Mouse (Mus musculus) granulocyte monocyte progenitor cell, adult 5-6 weeks (primary cell): ENCODE data around the gene Ogfod3. TPM values are rescaled to one million over a fixed set of nuclear protein-coding genes. Genes with fewer than 3 reads are reported as not detected.

Experiments used
- total RNA-seq, 2 experiments: library from RNA; stranded (forward) in 1 of 2; stranded (reverse) in 1 of 2; fragments of 200-712, 200-1000 nt in 1 of 2; fragments of >200 nt in 1 of 2; fragmentation: Nextera tagmentation in 1 of 2; gene quantifications; 2 replicates each; pipeline ENCODE4 v1.2.3; 2014 to 2017

Ogfod3 gene
- total RNA-seq, 2 experiments from 2014 or later: 7.7 to 13.1 TPM

Other genes with a start within 250 kb of the Ogfod3 start
- gene Csnk1d, start 213.4 kb downstream of the Ogfod3 start, total RNA-seq (2014; fragmentation: Nextera tagmentation): 53.7 and 63.6 TPM in 2 replicates
- gene Csnk1d, start 213.4 kb downstream of the Ogfod3 start, total RNA-seq (2017): 68.2 and 70.6 TPM in 2 replicates
- 6.1 TPM in 1 of 2 replicates, not detected in the other for gene Cd7, start 165.3 kb downstream of the Ogfod3 start, total RNA-seq (2014; fragmentation: Nextera tagmentation)
- gene Cd7, start 165.3 kb downstream of the Ogfod3 start, total RNA-seq (2017): not detected in 2 replicates
- not detected in 2 replicates for gene Sectm1b, start 141.1 kb downstream of the Ogfod3 start, total RNA-seq (2014; fragmentation: Nextera tagmentation)
- gene Sectm1b, start 141.1 kb downstream of the Ogfod3 start, total RNA-seq (2017): not detected in 2 replicates
- gene Sectm1a, start 123.5 kb downstream of the Ogfod3 start, total RNA-seq (2014; fragmentation: Nextera tagmentation): not detected in 2 replicates
- gene Sectm1a, start 123.5 kb downstream of the Ogfod3 start, total RNA-seq (2017): not detected in 2 replicates
- not detected in 2 replicates for gene Tex19.2, start 86.0 kb downstream of the Ogfod3 start, total RNA-seq (2014; fragmentation: Nextera tagmentation)
- not detected in 2 replicates for gene Tex19.2, start 86.0 kb downstream of the Ogfod3 start, total RNA-seq (2017)
- not detected in 2 replicates for gene Tex19.1, start 58.6 kb downstream of the Ogfod3 start, total RNA-seq (2014; fragmentation: Nextera tagmentation)
- gene Tex19.1, start 58.6 kb downstream of the Ogfod3 start, total RNA-seq (2017): not detected in 2 replicates
- gene Uts2r, start 44.4 kb downstream of the Ogfod3 start, total RNA-seq (2014; fragmentation: Nextera tagmentation): not detected in 2 replicates
- not detected in 2 replicates for gene Uts2r, start 44.4 kb downstream of the Ogfod3 start, total RNA-seq (2017)
- gene Hexdc, start 278 bp downstream of the Ogfod3 start, total RNA-seq (2014; fragmentation: Nextera tagmentation): 5.6 and 11.5 TPM in 2 replicates
- gene Hexdc, start 278 bp downstream of the Ogfod3 start, total RNA-seq (2017): 2.4 and 4.8 TPM in 2 replicates
- gene Cybc1, start 24.6 kb upstream of the Ogfod3 start, total RNA-seq (2014; fragmentation: Nextera tagmentation): 51.9 and 70.5 TPM in 2 replicates
- gene Cybc1, start 24.6 kb upstream of the Ogfod3 start, total RNA-seq (2017): 32.9 and 54.6 TPM in 2 replicates
- 10.4 and 22.0 TPM in 2 replicates for gene Narf, start 32.5 kb upstream of the Ogfod3 start, total RNA-seq (2014; fragmentation: Nextera tagmentation)
- 14.7 and 21.0 TPM in 2 replicates for gene Narf, start 32.5 kb upstream of the Ogfod3 start, total RNA-seq (2017)
- gene Foxk2, start 55.3 kb upstream of the Ogfod3 start, total RNA-seq (2014; fragmentation: Nextera tagmentation): 35.7 and 40.4 TPM in 2 replicates
- gene Foxk2, start 55.3 kb upstream of the Ogfod3 start, total RNA-seq (2017): 25.3 and 26.1 TPM in 2 replicates
- gene Wdr45b, start 149.7 kb upstream of the Ogfod3 start, total RNA-seq (2014; fragmentation: Nextera tagmentation): 31.3 and 68.7 TPM in 2 replicates
- gene Wdr45b, start 149.7 kb upstream of the Ogfod3 start, total RNA-seq (2017): 42.4 and 52.4 TPM in 2 replicates
- 0.71 TPM in 1 of 2 replicates, not detected in the other for gene Rab40b, start 183.5 kb upstream of the Ogfod3 start, total RNA-seq (2014; fragmentation: Nextera tagmentation)
- not detected in 2 replicates for gene Rab40b, start 183.5 kb upstream of the Ogfod3 start, total RNA-seq (2017)
- gene Fn3krp, start 216.7 kb upstream of the Ogfod3 start, total RNA-seq (2014; fragmentation: Nextera tagmentation): 6.3 and 8.3 TPM in 2 replicates
- 9.8 and 12.5 TPM in 2 replicates for gene Fn3krp, start 216.7 kb upstream of the Ogfod3 start, total RNA-seq (2017)
- gene Fn3k, start 230.2 kb upstream of the Ogfod3 start, total RNA-seq (2014; fragmentation: Nextera tagmentation): not detected in 2 replicates
- gene Fn3k, start 230.2 kb upstream of the Ogfod3 start, total RNA-seq (2017): not detected in 2 replicates
- 42.4 and 51.1 TPM in 2 replicates for gene Tbcd, start 247.2 kb upstream of the Ogfod3 start, total RNA-seq (2014; fragmentation: Nextera tagmentation)
- 48.7 and 49.5 TPM in 2 replicates for gene Tbcd, start 247.2 kb upstream of the Ogfod3 start, total RNA-seq (2017)